Mouse (Mus musculus) bone marrow macrophage, adult 2 months (primary cell): ENCODE results near the gene Pmepa1. TPM values are rescaled to one million over a fixed set of nuclear protein-coding genes. Genes with fewer than 3 reads are reported as not detected.

ENCODE experiments used
- H3K27ac ChIP-seq: 2 replicates; pipeline ENCODE4 v1.5.1; 2012; ENCODE audit warnings: low read depth, low read length; ENCODE audit not compliant: insufficient read depth
- H3K4me1 ChIP-seq: 2 replicates; pipeline ENCODE4 v1.6.1; 2012; ENCODE audit warnings: low read length; ENCODE audit not compliant: control insufficient read depth, insufficient read depth
- H3K4me3 ChIP-seq: 2 replicates; pipeline ENCODE4 v1.5.1; 2012; ENCODE audit warnings: mild to moderate bottlenecking, low read length, moderate library complexity; ENCODE audit not compliant: insufficient read depth
- CTCF ChIP-seq: IDR thresholded peaks from 2 replicates; pipeline ENCODE4 v1.5.1; 2012; ENCODE audit warnings: low read depth, mild to moderate bottlenecking, low read length, moderate library complexity
- POLR2A ChIP-seq: IDR thresholded peaks from 2 replicates; pipeline ENCODE4 v1.6.1; 2012; ENCODE audit warnings: mild to moderate bottlenecking, low read depth, low read length, borderline replicate concordance
- polyA plus RNA-seq: library from polyadenylated mRNA; stranded (reverse); fragments of >200 nt; gene quantifications from 2 replicates; pipeline ENCODE4 v1.2.4, GENCODE M21; 2012; ENCODE audit not compliant: missing spikeins, insufficient read depth, insufficient read length

The Pmepa1 gene
- polyA plus RNA-seq, 1 experiment, result 1.5 TPM

DNA sequence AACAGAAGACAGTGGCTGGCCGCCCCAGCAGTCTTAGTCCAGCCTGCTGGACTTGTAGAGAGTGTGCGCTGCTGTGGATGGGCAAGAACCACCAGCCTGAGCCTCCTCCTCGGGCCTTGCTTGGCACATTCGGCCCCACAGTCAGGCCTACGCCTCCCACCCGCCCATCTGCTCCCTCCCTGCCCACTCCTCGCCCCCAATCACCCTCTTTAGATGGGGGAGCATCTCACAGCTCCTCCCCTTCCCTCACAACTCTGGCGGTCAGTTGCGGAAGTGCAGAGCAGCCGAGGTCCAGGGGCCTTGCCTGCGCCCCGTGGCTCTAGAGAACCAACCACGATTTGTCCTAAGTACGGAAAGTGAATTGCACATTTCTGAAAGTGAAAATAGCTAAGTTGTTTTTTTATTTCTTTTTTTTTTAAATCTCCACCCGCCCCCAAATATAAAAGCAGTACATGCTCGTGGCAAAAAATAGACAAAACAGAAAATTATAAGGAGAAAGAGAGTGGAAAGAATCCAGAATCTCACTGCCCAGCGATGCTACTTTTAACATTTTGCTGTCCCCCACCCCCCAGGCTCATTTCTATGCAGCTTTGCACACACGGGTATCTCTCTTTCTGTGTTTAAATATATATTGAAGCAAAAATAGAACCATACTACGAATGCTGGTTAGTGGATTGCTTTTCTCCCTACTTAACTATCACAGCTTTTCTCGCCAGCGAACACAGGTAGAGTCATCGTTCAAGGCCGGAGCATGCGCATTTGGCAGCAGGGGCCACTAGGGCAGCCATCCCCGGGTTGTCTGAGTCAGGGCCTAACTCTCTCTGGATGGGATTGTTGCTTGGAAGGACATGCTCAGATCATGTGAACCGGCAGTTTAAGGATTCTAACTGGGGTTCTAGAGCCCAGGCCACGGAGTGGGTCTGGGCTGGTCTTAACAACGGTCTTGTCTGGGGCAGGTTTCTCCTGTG lies 24.6 kb upstream of the Pmepa1 start:
- no peak overlapping the region for H3K27ac ChIP-seq
- H3K4me1 ChIP-seq, result no peaks in the 10 kb centered on the region
- TF ChIP-seq CTCF (no peak), POLR2A (no peak)
- H3K4me3 ChIP-seq, result no peak overlapping the region

DNA sequence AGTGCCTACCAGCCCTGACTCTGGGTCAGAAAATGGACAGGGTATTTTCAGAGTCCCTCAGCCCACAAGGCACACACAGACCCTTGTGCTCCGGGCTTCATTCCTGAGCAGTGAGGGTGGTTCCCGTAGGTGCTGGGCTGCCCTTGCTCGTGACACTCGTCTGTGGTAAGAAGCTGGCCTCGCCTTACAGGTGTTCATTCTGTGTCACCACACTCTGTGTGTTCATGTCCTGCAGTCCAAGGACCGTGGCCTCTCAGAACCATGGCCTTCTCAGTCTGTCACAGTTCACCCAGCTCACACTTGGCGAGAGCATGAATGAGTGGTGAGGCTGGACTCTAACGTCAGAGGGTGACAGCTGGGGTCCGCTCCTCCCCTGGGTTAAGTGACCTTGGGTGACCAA lies 20.1 kb upstream of the Pmepa1 start:
- Histone ChIP-seq H3K4me1 (no peaks in the 10 kb centered on the region), H3K4me3 (no peak overlapping the region), H3K27ac (no peak overlapping the region)
- TF ChIP-seq CTCF, result no peak
- no peak for TF ChIP-seq POLR2A

DNA sequence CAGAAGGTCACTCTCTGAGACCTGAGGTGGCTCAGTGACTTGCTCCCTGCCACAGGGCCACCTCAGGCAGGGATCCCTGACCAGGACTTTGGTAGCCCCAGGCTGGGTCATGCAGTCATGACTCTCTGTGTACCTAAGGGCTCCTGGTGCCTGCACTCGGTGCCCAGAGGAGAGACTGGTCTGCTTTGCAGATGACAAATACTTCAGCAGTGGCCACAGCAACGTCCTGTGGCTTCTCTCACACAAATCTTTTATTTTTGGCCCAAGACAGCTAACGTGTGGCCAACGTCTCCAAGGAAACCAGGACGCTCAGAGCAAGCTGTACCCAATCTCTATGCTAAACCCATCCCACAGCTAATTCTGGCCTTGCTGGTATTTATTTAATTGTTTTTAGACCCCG lies 16.7 kb upstream of the Pmepa1 start:
- Histone ChIP-seq H3K4me1 (no peaks in the 10 kb centered on the region), H3K27ac (no peak overlapping the region), H3K4me3 (no peak overlapping the region)
- TF ChIP-seq POLR2A, result no peak
- TF ChIP-seq CTCF, result no peak

DNA sequence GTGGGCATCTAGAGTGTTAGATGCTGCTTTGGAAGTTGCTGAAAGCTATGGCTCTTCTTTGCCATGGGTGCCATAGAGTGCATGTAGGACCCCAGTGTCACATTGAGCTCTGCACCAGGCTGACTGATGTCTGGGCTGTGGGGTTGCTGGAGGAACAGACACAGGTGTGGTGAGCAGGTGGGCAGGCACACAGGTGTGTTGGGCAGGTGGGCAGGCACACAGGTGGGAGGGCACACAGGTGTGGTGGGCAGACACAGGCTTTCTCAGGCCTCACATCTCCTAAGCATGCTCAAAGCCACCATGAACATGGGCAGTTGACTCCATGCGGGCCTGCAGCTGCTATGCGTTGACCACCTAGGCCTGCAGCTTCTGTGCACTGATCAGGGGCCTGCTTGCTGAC lies 16.2 kb upstream of the Pmepa1 start:
- TF ChIP-seq POLR2A (no peak), CTCF (no peak)
- no peaks in the 10 kb centered on the region for H3K4me1 ChIP-seq
- H3K4me3 ChIP-seq, result no peak overlapping the region
- H3K27ac ChIP-seq, result no peak overlapping the region

DNA sequence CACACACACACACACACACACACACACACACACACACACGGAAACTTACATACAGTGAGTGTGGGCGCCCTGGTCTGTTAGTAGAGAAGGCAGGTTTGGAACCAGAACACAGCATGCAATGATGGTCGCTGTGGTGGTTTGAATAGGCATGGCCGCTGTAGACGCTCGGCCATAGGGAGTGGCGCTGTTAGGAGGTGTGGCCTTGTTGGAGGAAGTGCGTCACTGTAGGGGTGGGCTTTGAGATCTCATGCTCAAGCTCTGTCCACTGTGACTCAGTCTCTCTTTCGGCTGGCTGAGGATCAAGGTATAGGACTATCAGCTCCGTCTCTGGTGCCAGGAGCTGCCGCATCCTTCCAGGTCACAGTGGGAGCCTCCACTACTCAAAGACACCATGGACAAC lies 14.6 kb upstream of the Pmepa1 start:
- H3K4me1 ChIP-seq, result no peaks in the 10 kb centered on the region
- no peak overlapping the region for H3K27ac ChIP-seq
- H3K4me3 ChIP-seq, result no peak overlapping the region
- TF ChIP-seq CTCF (no peak), POLR2A (no peak)

DNA sequence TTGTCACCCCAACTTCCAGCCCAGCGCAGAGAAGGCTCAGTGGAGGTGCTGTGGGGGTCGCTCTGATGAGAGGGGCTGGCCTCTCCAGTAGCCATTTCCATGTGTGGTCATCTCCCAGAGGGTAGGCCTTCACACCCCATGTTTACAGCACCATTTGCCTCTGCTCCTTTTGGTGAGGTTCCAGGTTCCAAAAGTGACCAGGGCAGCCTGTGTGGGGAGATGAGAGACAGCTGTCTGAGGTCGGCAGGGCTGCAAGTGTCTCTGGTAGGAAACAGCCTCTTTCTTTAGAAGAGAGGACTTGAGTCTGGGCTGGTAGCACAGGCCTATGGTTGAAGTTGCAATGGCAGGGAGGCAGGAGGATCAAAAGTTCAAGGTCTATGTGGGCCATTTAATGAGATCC lies 13.6 kb upstream of the Pmepa1 start:
- TF ChIP-seq CTCF (no peak), POLR2A (no peak)
- Histone ChIP-seq H3K27ac (no peak overlapping the region), H3K4me3 (no peak overlapping the region), H3K4me1 (no peaks in the 10 kb centered on the region)

DNA sequence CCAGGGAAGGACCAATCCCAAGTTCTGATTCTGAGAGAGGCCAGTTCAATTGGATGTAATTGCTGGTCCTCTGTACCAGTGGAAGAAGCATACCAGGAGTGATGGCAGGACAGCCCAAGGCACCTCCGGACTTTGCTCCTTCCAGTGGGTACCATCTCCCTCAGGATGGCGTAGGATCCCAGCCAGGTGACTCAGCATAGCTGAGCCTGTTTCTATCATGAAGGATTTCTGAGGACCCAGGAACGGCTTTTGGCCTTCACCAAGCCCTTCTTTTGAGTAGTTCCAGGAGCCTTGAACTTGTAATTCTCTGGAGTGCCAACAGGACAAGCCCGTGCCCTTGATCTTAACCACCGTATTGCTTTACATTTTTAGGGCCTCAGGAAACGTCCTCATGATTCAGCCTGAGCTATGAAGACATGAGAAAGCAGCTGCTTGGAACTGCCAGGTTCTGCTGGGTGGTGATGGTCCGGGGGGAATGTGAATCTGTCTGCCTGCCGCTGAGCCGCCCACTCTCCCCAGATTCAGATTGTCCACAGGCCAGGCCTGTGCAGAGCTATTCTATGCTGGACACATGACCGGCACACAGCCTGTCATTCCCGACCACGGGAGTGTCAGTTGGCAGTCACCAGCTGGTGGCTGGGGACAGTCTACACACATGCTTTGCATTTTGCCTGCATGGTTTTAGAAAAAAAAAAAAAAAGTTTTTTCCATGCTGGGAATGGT lies 9.6 kb upstream of the Pmepa1 start:
- Histone ChIP-seq H3K4me3 (no peak overlapping the region), H3K27ac (no peak overlapping the region), H3K4me1 (no peaks in the 10 kb centered on the region)
- TF ChIP-seq CTCF (no peak), POLR2A (no peak)

DNA sequence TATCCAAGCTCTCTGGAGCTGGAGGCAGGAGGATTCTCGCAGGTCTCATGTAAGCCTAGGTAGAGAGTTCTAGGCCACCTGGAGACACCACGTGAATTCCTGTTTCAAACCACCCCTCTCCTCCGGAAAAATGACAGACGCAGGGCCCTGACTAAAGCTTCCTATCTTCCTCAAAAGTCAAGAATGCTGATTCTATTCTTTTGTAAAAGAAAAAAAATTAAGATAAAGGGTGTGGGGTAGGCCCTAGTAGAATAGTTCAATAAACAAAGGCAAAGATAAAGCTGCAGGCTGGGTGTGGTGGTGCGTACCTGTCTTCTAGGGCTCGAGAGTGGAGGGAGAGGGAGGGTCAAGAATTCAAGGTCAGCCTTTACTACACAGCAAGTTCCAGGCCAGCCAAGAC lies 8.4 kb upstream of the Pmepa1 start:
- H3K27ac ChIP-seq, result no peak overlapping the region
- no peak overlapping the region for H3K4me3 ChIP-seq
- no peaks in the 10 kb centered on the region for H3K4me1 ChIP-seq
- no peak for TF ChIP-seq CTCF
- no peak for TF ChIP-seq POLR2A

DNA sequence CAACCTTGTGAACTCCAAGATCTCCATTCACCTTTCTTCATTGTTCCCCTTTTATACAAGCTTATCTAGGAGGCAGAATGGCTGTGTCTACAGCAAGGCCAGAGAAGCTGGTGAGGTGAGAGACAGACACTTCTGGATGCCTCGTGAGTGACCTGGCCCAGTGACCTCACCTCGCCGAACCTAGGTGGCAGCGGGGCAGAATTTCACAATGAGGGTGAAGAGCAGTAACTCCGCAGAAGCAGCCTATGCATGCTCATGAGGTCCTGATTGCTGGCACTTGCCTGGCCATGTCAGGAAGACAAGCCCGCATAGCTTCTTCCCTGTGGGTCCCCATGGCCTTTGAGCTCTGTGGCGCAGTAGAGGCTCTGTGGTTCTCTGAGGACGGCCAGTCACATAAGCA lies 5.9 kb upstream of the Pmepa1 start:
- TF ChIP-seq POLR2A, result no peak
- TF ChIP-seq CTCF, result no peak
- no peak overlapping the region for H3K27ac ChIP-seq
- H3K4me1 ChIP-seq, result no peaks in the 10 kb centered on the region
- no peak overlapping the region for H3K4me3 ChIP-seq

DNA sequence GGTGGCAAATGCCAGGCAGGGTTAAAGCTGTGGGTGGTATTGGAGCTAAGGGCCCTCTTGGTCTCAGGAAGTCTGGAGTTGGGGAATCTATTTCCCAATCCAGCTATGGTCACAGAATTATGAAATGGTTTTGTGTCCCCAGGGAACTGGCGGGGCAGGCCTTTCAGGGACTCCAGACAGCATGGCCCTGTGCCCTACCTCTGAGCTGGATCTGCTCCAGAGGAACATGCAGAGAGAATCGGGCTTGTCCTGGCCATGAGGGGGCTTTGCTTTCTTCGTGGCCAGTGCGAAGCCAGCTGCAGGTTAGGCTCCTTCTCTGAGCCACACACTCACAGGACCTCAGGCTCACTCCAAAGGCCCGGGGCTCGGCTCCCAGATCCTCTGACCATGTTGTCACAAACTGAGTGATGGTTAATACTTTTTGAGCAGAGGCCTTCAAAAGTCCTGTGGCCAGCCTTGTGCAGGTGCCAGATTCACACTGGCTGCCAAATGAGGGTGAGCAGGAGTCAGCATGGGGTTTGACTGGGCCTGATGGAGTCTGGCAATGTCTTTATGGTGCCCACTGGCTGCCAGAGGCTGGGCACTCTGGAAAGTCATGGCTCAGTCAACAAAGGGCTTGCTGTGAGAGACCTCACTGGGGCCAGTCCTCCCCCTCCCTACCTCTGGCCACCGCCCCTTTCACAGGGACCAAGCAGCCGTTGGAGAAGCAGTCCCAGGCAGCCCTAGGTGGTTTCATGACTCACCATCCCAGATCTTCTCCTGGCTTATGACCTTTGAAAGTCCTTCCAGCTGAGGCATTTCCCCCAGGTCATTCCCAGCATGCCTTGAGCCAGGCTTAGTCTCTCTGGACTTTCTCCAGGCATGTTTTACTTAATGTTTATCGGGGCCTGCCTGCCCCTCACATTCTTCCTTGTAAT lies 4.9 kb upstream of the Pmepa1 start:
- Histone ChIP-seq H3K4me1 (no peaks in the 10 kb centered on the region), H3K27ac (no peak overlapping the region), H3K4me3 (no peak overlapping the region)
- TF ChIP-seq CTCF, result no peak
